Mouse (Mus musculus) CH12.LX (cell line): Measurements from ENCODE around the gene Snapc1.

Experiments
- CTCF ChIP-seq, 2 experiments: IDR thresholded peaks in 1 of 2; conservative IDR thresholded peaks in 1 of 2; 2 replicates each; pipeline ENCODE4 v1.5.1; 2011 to 2012; ENCODE audit warnings: low read depth in 2 of 2, low read length in 2 of 2, improper control_type of control experiment in 1 of 2, inconsistent platforms in 1 of 2, mild to moderate bottlenecking in 1 of 2, moderate library complexity in 1 of 2
- E2F4 ChIP-seq: IDR thresholded peaks from 2 replicates; pipeline ENCODE4 v1.6.1; 2011; ENCODE audit warnings: low read depth, low read length, improper control_type of control experiment; ENCODE audit not compliant: insufficient replicate concordance
- ELF1 ChIP-seq: IDR thresholded peaks from 2 replicates; pipeline ENCODE4 v1.6.1; 2014; ENCODE audit warnings: low read depth, mild to moderate bottlenecking, inconsistent platforms, low read length, improper control_type of control experiment
- EP300 ChIP-seq: IDR thresholded peaks from 2 replicates; pipeline ENCODE4 v1.6.1; 2011; ENCODE audit warnings: low read length, improper control_type of control experiment
- GABPA ChIP-seq: IDR thresholded peaks from 2 replicates; pipeline ENCODE4 v1.6.1; 2012; ENCODE audit warnings: low read depth, low read length, improper control_type of control experiment, inconsistent platforms; ENCODE audit not compliant: insufficient replicate concordance
- NRF1 ChIP-seq: IDR thresholded peaks from 2 replicates; pipeline ENCODE4 v1.6.1; 2014; ENCODE audit warnings: low read depth, mild to moderate bottlenecking, inconsistent platforms, low read length, improper control_type of control experiment, moderate library complexity
- POLR2AphosphoS2 ChIP-seq: IDR thresholded peaks from 2 replicates; pipeline ENCODE4 v1.6.1; 2011; ENCODE audit warnings: low read depth, low read length, improper control_type of control experiment
- TBP ChIP-seq: conservative IDR thresholded peaks from 2 replicates; pipeline ENCODE4 v1.6.1; 2011; ENCODE audit warnings: low read depth, low read length, improper control_type of control experiment
- ZC3H11A ChIP-seq: IDR thresholded peaks from 2 replicates; pipeline ENCODE4 v1.6.1; 2012; ENCODE audit warnings: low read depth, mild to moderate bottlenecking, inconsistent platforms, low read length, improper control_type of control experiment

- TF ChIP-seq CTCF (conservative IDR thresholded peaks at IDR 0.05 in 1 of 2, IDR thresholded peaks at IDR 0.05 in 1 of 2; ENCODE audit: low read depth in 2 of 2, low read length in 2 of 2), result no peak
- TF ChIP-seq TBP, result no peak
- TF ChIP-seq NRF1, result no peak
- no peak for TF ChIP-seq ZC3H11A
- no peak for TF ChIP-seq GABPA
- no peak for TF ChIP-seq EP300
- TF ChIP-seq E2F4, result no peak
- no peak for TF ChIP-seq ELF1
- TF ChIP-seq POLR2AphosphoS2, result no peak
Observed at GRCm38 (mm10) chr12:73958830-73959229, 5.5 kb upstream of the Snapc1 start.
